Mouse (Mus musculus) small intestine, adult 2 months (tissue): ENCODE data around the gene Sorbs2.

ENCODE experiments used
- CTCF ChIP-seq: fragments of 200-500 bp; IDR thresholded peaks from 2 replicates; pipeline ENCODE4 v1.5.1; 2012; ENCODE audit warnings: low read depth, mild to moderate bottlenecking, control low read depth, inconsistent platforms, low read length, moderate library complexity, mixed read lengths; ENCODE audit not compliant: insufficient replicate concordance, insufficient read length; ENCODE audit errors: extremely low read depth
- POLR2A ChIP-seq: fragments of 200-500 bp; IDR thresholded peaks from 2 replicates; pipeline ENCODE4 v1.6.1; 2012; ENCODE audit warnings: low read depth, mild to moderate bottlenecking, control low read depth, inconsistent platforms, low read length, moderate library complexity

DNA sequence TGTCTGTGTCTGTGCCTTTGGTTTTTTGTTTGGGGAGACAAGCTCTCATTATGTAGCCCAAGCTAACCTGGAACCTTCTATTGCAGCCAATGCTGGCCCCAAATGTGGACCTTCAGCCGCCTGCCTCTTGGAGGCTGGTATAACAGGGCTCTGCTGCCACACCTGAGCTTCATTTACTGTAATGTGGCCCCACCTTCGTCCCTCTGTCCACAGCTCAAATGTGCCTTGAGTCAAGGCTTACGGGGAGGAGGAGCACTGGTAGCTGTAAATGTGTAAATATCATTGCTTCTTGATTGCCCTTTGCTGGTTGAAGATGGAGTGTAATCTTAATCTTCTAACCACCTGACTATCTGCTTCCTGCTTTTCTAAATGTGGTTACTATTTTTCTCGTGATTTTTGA is 1.2 kb upstream of the Sorbs2 start:
- no peak for TF ChIP-seq POLR2A
- no peak for TF ChIP-seq CTCF
